Mouse (Mus musculus) E14TG2a.4 (cell line): Measurements from ENCODE around the gene Ccdc78.
"Not testable (repeated sequence)": the region's sequence is repeated elsewhere in the genome, so short reads cannot be mapped to it uniquely, and the experiment has no call there.

Source experiments
- H3K27me3 ChIP-seq: 2 replicates; pipeline ENCODE4 v1.6.1; 2014; ENCODE audit warnings: low read length, control low read depth; ENCODE audit not compliant: insufficient read depth
- H3K36me3 ChIP-seq: 2 replicates; pipeline ENCODE4 v1.6.1; 2014; ENCODE audit warnings: low read length, control low read depth; ENCODE audit not compliant: insufficient read depth
- H3K4me1 ChIP-seq: replicated peaks from 2 replicates; pipeline ENCODE4 v1.6.1; 2014; ENCODE audit warnings: low read depth, low read length, control low read depth
- H3K4me3 ChIP-seq: replicated peaks from 2 replicates; pipeline ENCODE4 v1.5.1; 2014; ENCODE audit warnings: mild to moderate bottlenecking, low read length
- H3K9me3 ChIP-seq: 2 replicates; pipeline ENCODE4 v1.6.1; 2014; ENCODE audit warnings: low read length, control low read depth
- CTCF ChIP-seq: conservative IDR thresholded peaks from 2 replicates; pipeline ENCODE4 v1.5.1; 2014; ENCODE audit warnings: low read length
- NANOG ChIP-seq: IDR thresholded peaks from 2 replicates; pipeline ENCODE4 v1.6.1; 2014; ENCODE audit warnings: borderline replicate concordance, low read length, mixed read lengths
- POU5F1 ChIP-seq: IDR thresholded peaks from 2 replicates; pipeline ENCODE4 v1.6.1; 2014; ENCODE audit warnings: low read length, borderline replicate concordance

Gene Ccdc78

GRCm38 (mm10) chr17:25796951-25797369, 10.6 kb downstream of the Ccdc78 start, which contains the start of gene Metrn:
Gene Metrn, minus strand, starts transcription at chr17:25797136.
- H3K9me3 ChIP-seq, result no peaks in the 10 kb centered on the region
- TF ChIP-seq CTCF (no peak), POU5F1 (no peak), NANOG (no peak)
- H3K4me1 ChIP-seq, result peaks cover 52% of the 10 kb centered on the region
- peak within 1 kb of the TSS; percentile 88 for H3K4me3 ChIP-seq
- H3K27me3 ChIP-seq, result peaks cover 21% of the 10 kb centered on the region
- peaks cover 12% of the 10 kb centered on the region for H3K36me3 ChIP-seq

- Histone ChIP-seq H3K4me3 (no peak overlapping the region), H3K9me3 (no peaks in the 10 kb centered on the region), H3K4me1 (peaks cover 21% of the 10 kb centered on the region), H3K36me3 (no peaks in the 10 kb centered on the region), H3K27me3 (peaks cover 39% of the 10 kb centered on the region)
- no peak for TF ChIP-seq POU5F1
- TF ChIP-seq CTCF, result peak; percentile 79
- TF ChIP-seq NANOG, result no peak
Observed at GRCm38 (mm10) chr17:25801029-25801428, 14.6 kb downstream of the Ccdc78 start.

- Histone ChIP-seq H3K36me3 (no peaks in the 10 kb centered on the region), H3K4me3 (no peak overlapping the region), H3K4me1 (peaks cover 13% of the 10 kb centered on the region), H3K27me3 (peaks cover 41% of the 10 kb centered on the region), H3K9me3 (no peaks in the 10 kb centered on the region)
- no peak for TF ChIP-seq POU5F1
- no peak for TF ChIP-seq NANOG
- no peak for TF ChIP-seq CTCF
Observed at GRCm38 (mm10) chr17:25802825-25803517, 16.6 kb downstream of the Ccdc78 start.

GRCm38 (mm10) chr17:25806507-25806906, 20.1 kb downstream of the Ccdc78 start:
- no peaks in the 10 kb centered on the region for H3K36me3 ChIP-seq
- no peak overlapping the region for H3K4me3 ChIP-seq
- TF ChIP-seq POU5F1, result no peak
- TF ChIP-seq NANOG, result no peak
- no peak for TF ChIP-seq CTCF
- H3K9me3 ChIP-seq, result no peaks in the 10 kb centered on the region
- H3K4me1 ChIP-seq, result peaks cover 22% of the 10 kb centered on the region
- H3K27me3 ChIP-seq, result peaks cover 70% of the 10 kb centered on the region

- H3K4me3 ChIP-seq, H3K9me3 ChIP-seq, H3K36me3 ChIP-seq: not testable (repeated sequence)
- 0 out of 2 replicates have a peak, but pooled peaks have one; percentile 12 for TF ChIP-seq CTCF
- peaks cover 71% of the 10 kb centered on the region for H3K27me3 ChIP-seq
- peaks cover 22% of the 10 kb centered on the region for H3K4me1 ChIP-seq
Observed at GRCm38 (mm10) chr17:25807452-25807851, 21.1 kb downstream of the Ccdc78 start.

- TF ChIP-seq CTCF (no peak), NANOG (no peak), POU5F1 (no peak)
- Histone ChIP-seq H3K9me3 (0 out of 2 replicates have a peak, but pooled peaks cover 6% of the 10 kb centered on the region), H3K27me3 (peaks cover 71% of the 10 kb centered on the region), H3K36me3 (no peaks in the 10 kb centered on the region), H3K4me1 (peaks cover 20% of the 10 kb centered on the region), H3K4me3 (peak overlapping the region; percentile 92)
Observed at GRCm38 (mm10) chr17:25808028-25808427, 21.6 kb downstream of the Ccdc78 start.

GRCm38 (mm10) chr17:25808789-25809605, 22.6 kb downstream of the Ccdc78 start, which contains the start of gene Fbxl16:
Gene Fbxl16, plus strand, starts transcription at chr17:25809085.
- Histone ChIP-seq H3K4me3 (peak within 1 kb of the TSS; percentile 92), H3K4me1 (peaks cover 18% of the 10 kb centered on the region), H3K9me3 (0 out of 2 replicates have a peak, but pooled peaks cover 8% of the 10 kb centered on the region), H3K36me3 (no peaks in the 10 kb centered on the region), H3K27me3 (peaks cover 67% of the 10 kb centered on the region)
- no peak for TF ChIP-seq POU5F1

GRCm38 (mm10) chr17:25809606-25810340, 23.4 kb downstream of the Ccdc78 start:
- Histone ChIP-seq H3K4me3 (peak overlapping the region; percentile 92), H3K4me1 (peaks cover 18% of the 10 kb centered on the region)
- no peak for TF ChIP-seq POU5F1
- no peak for TF ChIP-seq CTCF
- no peak for TF ChIP-seq NANOG

More at GRCm38 (mm10) chr17:25809606-25810340, 23.4 kb downstream of the Ccdc78 start:
- Histone ChIP-seq H3K9me3 (0 out of 2 replicates have a peak, but pooled peaks cover 8% of the 10 kb centered on the region), H3K27me3 (peaks cover 71% of the 10 kb centered on the region), H3K36me3 (no peaks in the 10 kb centered on the region)
